Mouse (Mus musculus) midbrain, embryonic 15.5 days (tissue): Measurements from ENCODE around the gene Esp8. TPM values are rescaled to one million over a fixed set of nuclear protein-coding genes. Genes with fewer than 3 reads are reported as not detected.
"Not testable (repeated sequence)": the region's sequence is repeated elsewhere in the genome, so short reads cannot be mapped to it uniquely, and the experiment has no call there.

Experiments
- ATAC-seq: fragments of 200-750 bp; cut with Nextera tagmentation; replicated peaks from 2 replicates; pipeline ENCODE4 v1.8.0; 2017; ENCODE audit warnings: moderate TSS enrichment
- H3K27ac ChIP-seq: fragments of 300-500 bp; sonication (generic); 2 replicates; pipeline ENCODE4 v1.5.1; 2015; ENCODE audit warnings: mild to moderate bottlenecking, inconsistent platforms
- H3K27me3 ChIP-seq: fragments of 300-500 bp; sonication (generic); replicated peaks from 2 replicates; pipeline ENCODE4 v1.6.1; 2015; ENCODE audit warnings: inconsistent platforms
- H3K36me3 ChIP-seq: fragments of 300-500 bp; sonication (generic); replicated peaks from 2 replicates; pipeline ENCODE4 v1.6.1; 2015; ENCODE audit warnings: inconsistent platforms
- H3K4me1 ChIP-seq: fragments of 300-500 bp; sonication (generic); 2 replicates; pipeline ENCODE4 v1.6.1; 2015; ENCODE audit warnings: inconsistent platforms
- H3K4me2 ChIP-seq: fragments of 300-500 bp; sonication (generic); 2 replicates; pipeline ENCODE4 v1.6.1; 2015; ENCODE audit warnings: inconsistent platforms, mild to moderate bottlenecking, moderate library complexity
- H3K4me3 ChIP-seq: fragments of 300-500 bp; sonication (generic); 2 replicates; pipeline ENCODE4 v1.5.1; 2015; ENCODE audit warnings: mild to moderate bottlenecking, inconsistent platforms
- H3K9ac ChIP-seq: fragments of 300-500 bp; sonication (generic); 2 replicates; pipeline ENCODE4 v1.6.1; 2015; ENCODE audit warnings: mild to moderate bottlenecking, inconsistent platforms
- H3K9me3 ChIP-seq: fragments of 300-500 bp; sonication (generic); 2 replicates; pipeline ENCODE4 v1.6.1; 2016; ENCODE audit warnings: inconsistent platforms
- WGBS: fragments of 180-500 bp; shearing (Covaris S2); methylation state at CpG from one replicate; pipeline ENCODE4 v1.1.7; 2015; ENCODE audit warnings: mixed read lengths; 5-methylcytosine and 5-hydroxymethylcytosine counted together
- polyA plus RNA-seq: library from polyadenylated mRNA; unstranded; fragments of >200 nt; fragmentation: Nextera tagmentation; extraction: Ambion mirVana; gene quantifications from 2 replicates; pipeline ENCODE4 v1.2.1, GENCODE M21; 2015

The Esp8 gene
- polyA plus RNA-seq: not detected in 2 replicates

- Histone ChIP-seq H3K9me3 (no peaks in the 10 kb centered on the region), H3K9ac (no peak within 1 kb of the TSS), H3K4me1 (no peaks in the 10 kb centered on the region), H3K36me3 (no peaks in the 10 kb centered on the region), H3K27me3 (no peaks in the 10 kb centered on the region), H3K4me2 (no peak within 1 kb of the TSS), H3K27ac (no peak within 1 kb of the TSS), H3K4me3 (no peak within 1 kb of the TSS)
- WGBS: 23% methylated on average over 3 of the region's 3 CpGs
- ATAC-seq: no peak
Measured at GRCm38 (mm10) chr17:40519818-40520217, at the start of gene Esp8. TSS of gene Esp8 (plus strand) at chr17:40520022.

GRCm38 (mm10) chr17:40483566-40483965, 36.3 kb upstream of the Esp8 start:
- H3K9ac ChIP-seq, H3K9me3 ChIP-seq, H3K4me1 ChIP-seq, H3K27me3 ChIP-seq, H3K4me2 ChIP-seq, H3K4me3 ChIP-seq, H3K36me3 ChIP-seq, ATAC-seq, H3K27ac ChIP-seq: not testable (repeated sequence)
- 75% methylated on average over 10 of the region's 10 CpGs for WGBS

- not testable (repeated sequence) for H3K27ac ChIP-seq, H3K4me1 ChIP-seq, H3K36me3 ChIP-seq, ATAC-seq, H3K9me3 ChIP-seq, H3K27me3 ChIP-seq, H3K9ac ChIP-seq, H3K4me3 ChIP-seq, H3K4me2 ChIP-seq
- 92% methylated on average over 4 of the region's 4 CpGs for WGBS
Measured at GRCm38 (mm10) chr17:40495468-40496185, 24.2 kb upstream of the Esp8 start.

- no peak overlapping the region for H3K4me2 ChIP-seq
- no peaks in the 10 kb centered on the region for H3K36me3 ChIP-seq
- ATAC-seq: no peak
- no peak overlapping the region for H3K9ac ChIP-seq
- H3K27ac ChIP-seq: no peak overlapping the region
- H3K4me3 ChIP-seq: no peak overlapping the region
- no peaks in the 10 kb centered on the region for H3K27me3 ChIP-seq
- 75% methylated on average over 3 of the region's 3 CpGs for WGBS
- H3K9me3 ChIP-seq: no peaks in the 10 kb centered on the region
- H3K4me1 ChIP-seq: no peaks in the 10 kb centered on the region
Measured at GRCm38 (mm10) chr17:40529813-40530212, 10.0 kb downstream of the Esp8 start.

- H3K4me1 ChIP-seq: no peaks in the 10 kb centered on the region
- H3K9me3 ChIP-seq: no peaks in the 10 kb centered on the region
- no peaks in the 10 kb centered on the region for H3K36me3 ChIP-seq
- H3K4me2 ChIP-seq: no peak overlapping the region
- WGBS: 93% methylated on average over 1 of the region's 1 CpGs
- no peak overlapping the region for H3K4me3 ChIP-seq
- H3K27me3 ChIP-seq: no peaks in the 10 kb centered on the region
- H3K27ac ChIP-seq: no peak overlapping the region
- H3K9ac ChIP-seq: no peak overlapping the region
- no peak for ATAC-seq
Measured at GRCm38 (mm10) chr17:40531147-40531546, 11.3 kb downstream of the Esp8 start.

GRCm38 (mm10) chr17:40547005-40547404, 27.2 kb downstream of the Esp8 start:
- not testable (repeated sequence) for H3K4me3 ChIP-seq, H3K4me1 ChIP-seq, H3K36me3 ChIP-seq, H3K27me3 ChIP-seq, H3K27ac ChIP-seq, H3K9me3 ChIP-seq, H3K4me2 ChIP-seq, H3K9ac ChIP-seq, ATAC-seq
- 75% methylated on average over 5 of the region's 5 CpGs for WGBS

- WGBS: 84% methylated on average over 1 of the region's 1 CpGs
- no peaks in the 10 kb centered on the region for H3K9me3 ChIP-seq
- no peak overlapping the region for H3K4me2 ChIP-seq
- ATAC-seq: no peak
- H3K4me3 ChIP-seq: no peak overlapping the region
- no peak overlapping the region for H3K9ac ChIP-seq
- no peaks in the 10 kb centered on the region for H3K36me3 ChIP-seq
- H3K27me3 ChIP-seq: no peaks in the 10 kb centered on the region
- no peaks in the 10 kb centered on the region for H3K4me1 ChIP-seq
- no peak overlapping the region for H3K27ac ChIP-seq
Measured at GRCm38 (mm10) chr17:40553470-40553869, 33.6 kb downstream of the Esp8 start.

GRCm38 (mm10) chr17:40561207-40561606, 41.4 kb downstream of the Esp8 start, which contains the start of gene Esp6:
TSS of gene Esp6 (plus strand) at chr17:40561507.
- WGBS: 88% methylated on average over 5 of the region's 5 CpGs
- Histone ChIP-seq H3K9me3 (no peaks in the 10 kb centered on the region), H3K4me2 (no peak within 1 kb of the TSS), H3K27ac (no peak within 1 kb of the TSS), H3K27me3 (no peaks in the 10 kb centered on the region), H3K9ac (no peak within 1 kb of the TSS), H3K4me1 (no peaks in the 10 kb centered on the region), H3K36me3 (no peaks in the 10 kb centered on the region), H3K4me3 (no peak within 1 kb of the TSS)
- ATAC-seq: no peak

Other genes starting within 250 kb of the Esp8 start
- not detected in 2 replicates for gene Crisp1, start 200.8 kb upstream of the Esp8 start, polyA plus RNA-seq
- not detected in 2 replicates for gene Esp6, start 41.5 kb downstream of the Esp8 start, polyA plus RNA-seq
- not detected in 2 replicates for gene Esp4, start 78.6 kb downstream of the Esp8 start, polyA plus RNA-seq
- not detected in 2 replicates for gene Esp3, start 112.1 kb downstream of the Esp8 start, polyA plus RNA-seq
- not detected in 2 replicates for gene Esp1, start 207.1 kb downstream of the Esp8 start, polyA plus RNA-seq